Mouse (Mus musculus): ENCODE measurements around the gene Map7d1.

GRCm38 (mm10) chr4:126305428-126305827 is 49.3 kb upstream of the Map7d1 start:
- no peak for TF ChIP-seq CTCF (IDR thresholded peaks at IDR 0.05; ENCODE audit: extremely low read depth, insufficient read length, insufficient replicate concordance, low read depth, low read length)
- TF ChIP-seq POLR2A (IDR thresholded peaks at IDR 0.05; ENCODE audit: low read depth, low read length), result no peak

Measured in small intestine, adult 2 months (tissue).